Mouse (Mus musculus) adrenal gland, postnatal 36 days (tissue): ENCODE results near the gene Slc35e1. TPM values are rescaled to one million over a fixed set of nuclear protein-coding genes. Genes with fewer than 3 reads are reported as not detected.

Source experiments
- DNase-seq, 2 experiments: peaks; one replicate each; pipeline ENCODE4 v3.0.0; 2021; ENCODE audit warnings: mixed read lengths in 1 of 2
- long read RNA-seq, 2 experiments: library from polyadenylated mRNA; stranded (forward); transcript quantifications; one replicate each; pipeline ENCODE4 v2.0.0; 2021; ENCODE audit warnings: borderline sequencing depth in 2 of 2
- total RNA-seq, 2 experiments: library from RNA; stranded (reverse); gene quantifications; 2 replicates each; pipeline ENCODE4 v1.2.3; 2021

Gene Slc35e1
- 10 to 100 TPM; 36.2 to 37.7 TPM for total RNA-seq
- long read RNA-seq, experiment 1, full-length matches to known transcripts = 35 of 48 reads
- long read RNA-seq, experiment 1, partial matches to known transcripts = 2 of 48 reads
- long read RNA-seq, experiment 1, other reads (novel, unspliced or antisense) = 11 of 48 reads
- long read RNA-seq, experiment 2, full-length matches to known transcripts = 11 of 15 reads
- long read RNA-seq, experiment 2, partial matches to known transcripts = 0 of 15 reads
- long read RNA-seq, experiment 2, other reads (novel, unspliced or antisense) = 4 of 15 reads

DNA sequence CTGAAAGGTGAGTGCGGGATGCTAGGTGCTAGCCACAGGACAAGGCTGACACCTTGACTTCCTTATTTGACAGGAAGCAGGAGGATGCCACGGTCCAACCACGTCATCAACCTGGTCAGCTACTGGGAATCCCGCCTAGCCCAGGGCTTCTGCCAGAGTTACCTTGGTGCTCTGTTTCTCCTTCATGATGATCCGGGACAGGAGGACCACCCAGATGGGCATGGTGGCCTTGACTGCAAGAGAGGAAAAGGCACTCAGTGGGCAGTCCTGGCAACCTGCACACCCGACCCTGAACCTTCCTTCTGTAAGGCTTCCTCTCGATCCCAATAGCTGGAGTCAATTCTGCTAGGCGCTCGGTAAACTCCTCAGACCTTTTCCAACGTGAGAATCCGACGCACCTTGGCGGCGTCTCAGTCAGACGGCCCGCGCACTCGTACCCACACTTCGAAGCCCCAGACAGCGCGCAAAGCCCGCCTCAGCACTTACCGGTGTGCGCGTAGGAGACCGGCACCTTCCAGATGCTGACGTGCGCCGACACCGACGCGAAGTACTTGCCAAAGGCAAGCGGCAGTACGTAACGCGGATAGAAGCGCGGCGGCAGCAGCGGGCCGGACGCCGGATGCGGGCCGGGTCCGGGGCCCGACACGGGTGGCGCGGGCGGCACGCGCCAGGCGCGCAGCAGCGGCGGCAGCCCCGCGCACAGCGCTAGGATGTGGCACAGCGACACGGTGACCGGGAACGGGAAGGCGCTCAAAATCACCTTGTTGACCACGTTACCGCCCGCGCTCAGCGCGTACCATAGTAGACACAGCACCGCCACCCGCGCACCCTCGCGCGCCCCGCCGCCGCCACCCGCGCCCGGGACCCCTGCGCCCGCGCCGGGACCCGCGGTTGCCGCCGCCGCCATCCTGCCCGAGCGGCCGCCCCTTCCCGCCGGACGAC, at the start of gene Slc35e1:
TSS of gene Slc35e1 (minus strand) at position 935 of the 942 bp plus-strand sequence.
- peak; percentile 47 to 55 for DNase-seq

DNA sequence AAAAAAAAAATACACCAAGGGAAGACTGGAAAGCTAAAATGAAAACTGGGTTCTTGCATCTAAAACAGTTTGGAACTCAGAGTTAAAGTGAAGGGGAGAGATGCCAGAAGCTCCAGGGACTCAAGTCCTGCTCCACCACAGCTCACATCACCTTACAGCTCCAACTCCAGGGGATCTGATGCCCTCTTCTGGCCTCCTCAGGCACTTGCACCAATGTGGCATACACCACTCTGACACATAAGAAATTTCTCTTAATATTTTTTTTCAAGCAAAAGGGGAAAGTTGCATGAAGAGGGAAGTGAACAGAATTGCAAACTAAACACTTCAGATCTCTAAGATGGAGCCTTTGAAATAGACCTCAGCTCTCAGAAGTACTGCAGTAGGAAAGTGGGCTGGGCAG, 46.8 kb upstream of the Slc35e1 start:
- DNase-seq = no peak

GRCm38 (mm10) chr8:72534888-72535287, 42.5 kb upstream of the Slc35e1 start:
- no peak for DNase-seq

DNA sequence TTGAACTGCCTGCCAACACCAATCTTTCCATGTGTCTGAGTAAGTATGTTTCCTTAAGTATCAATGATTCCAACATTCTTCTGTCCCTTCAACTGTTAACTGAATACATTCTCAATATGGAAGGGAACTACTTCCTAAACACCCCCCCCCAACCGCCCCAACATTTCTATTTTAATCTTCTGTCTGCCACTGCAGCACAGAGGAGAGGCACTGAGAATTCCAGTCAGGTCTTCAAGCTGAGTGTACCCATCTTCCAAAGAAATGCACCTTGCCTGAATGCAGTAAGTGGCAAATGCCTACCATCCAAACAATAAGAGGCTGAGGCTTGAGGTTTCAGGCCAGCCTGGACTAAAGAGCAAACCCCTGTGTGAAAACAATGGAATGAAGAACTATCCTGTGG, 39.7 kb upstream of the Slc35e1 start:
- DNase-seq = no peak

- DNase-seq = no peak
Observed at GRCm38 (mm10) chr8:72521888-72522287, 29.5 kb upstream of the Slc35e1 start.

DNA sequence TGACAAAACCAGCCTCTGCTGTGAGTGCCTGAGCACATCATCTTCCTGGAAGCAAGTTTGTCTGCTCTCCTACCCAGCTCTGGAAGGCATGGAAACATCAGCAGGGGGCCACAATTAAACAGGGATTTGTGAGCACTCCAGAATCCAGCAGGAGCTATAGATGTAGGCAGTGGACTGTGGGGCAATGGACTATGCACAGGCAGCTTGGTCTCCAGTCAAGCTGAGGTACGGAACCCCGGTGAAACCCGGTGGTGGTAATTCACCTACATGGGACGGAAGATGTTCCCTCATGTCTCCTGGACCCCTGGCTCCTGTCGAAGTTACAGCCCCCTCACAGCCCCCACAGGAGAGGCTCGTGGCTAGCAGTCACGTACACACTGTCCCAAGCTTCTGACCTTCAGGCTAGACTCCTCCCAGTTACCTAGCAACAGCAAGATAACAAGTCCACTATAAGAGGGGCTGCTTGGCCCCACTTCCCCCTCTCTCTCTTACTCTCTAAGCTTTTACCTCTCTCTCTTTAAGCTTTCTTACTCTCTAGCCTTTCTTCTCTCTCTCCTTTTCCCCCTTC, 25.1 kb upstream of the Slc35e1 start:
- DNase-seq = no peak

GRCm38 (mm10) chr8:72513158-72513557, 20.7 kb upstream of the Slc35e1 start:
- no peak for DNase-seq

DNA sequence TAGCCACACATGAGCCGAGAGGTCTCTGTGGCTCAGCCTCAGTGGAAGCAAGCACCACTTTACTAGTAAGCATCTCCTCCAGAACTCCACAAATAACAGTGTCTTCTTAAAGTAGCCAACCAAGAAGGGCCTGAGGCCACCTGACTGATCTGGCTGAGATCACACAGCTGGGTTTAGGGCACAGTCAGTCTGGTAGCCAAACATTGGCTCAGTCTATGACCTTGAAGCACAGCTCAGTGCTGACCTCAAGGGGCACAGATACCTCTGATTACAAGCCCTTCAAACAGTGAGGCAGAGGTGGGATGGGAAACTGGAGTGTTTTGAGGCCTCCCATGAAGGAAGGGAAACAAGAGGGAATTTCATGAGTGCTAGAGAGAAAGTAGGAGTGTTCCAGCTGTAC, 20.2 kb upstream of the Slc35e1 start:
- DNase-seq = no peak

GRCm38 (mm10) chr8:72507505-72507904, 15.1 kb upstream of the Slc35e1 start:
- DNase-seq = no peak

- no peak for DNase-seq
Observed at GRCm38 (mm10) chr8:72504637-72505314, 12.4 kb upstream of the Slc35e1 start.

DNA sequence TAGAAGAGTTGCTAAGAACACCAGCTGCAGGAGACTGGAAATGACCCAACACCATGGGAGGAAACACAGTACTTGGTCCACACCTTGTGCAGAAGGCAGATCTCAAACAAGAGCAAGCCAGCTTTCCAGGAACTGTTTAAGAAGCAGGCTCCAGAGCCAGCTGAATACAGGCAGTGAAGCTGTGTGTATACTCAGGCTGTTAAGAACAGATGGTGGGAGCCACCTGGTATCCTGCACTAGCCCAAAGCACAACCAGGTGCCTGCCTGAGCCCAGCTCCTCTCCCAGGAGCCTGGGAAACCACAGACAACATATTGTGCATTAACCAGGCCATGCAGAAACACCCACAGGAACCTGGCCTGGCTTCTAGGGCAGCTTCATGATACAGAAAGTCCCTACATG, 11.7 kb upstream of the Slc35e1 start:
- no peak for DNase-seq

DNA sequence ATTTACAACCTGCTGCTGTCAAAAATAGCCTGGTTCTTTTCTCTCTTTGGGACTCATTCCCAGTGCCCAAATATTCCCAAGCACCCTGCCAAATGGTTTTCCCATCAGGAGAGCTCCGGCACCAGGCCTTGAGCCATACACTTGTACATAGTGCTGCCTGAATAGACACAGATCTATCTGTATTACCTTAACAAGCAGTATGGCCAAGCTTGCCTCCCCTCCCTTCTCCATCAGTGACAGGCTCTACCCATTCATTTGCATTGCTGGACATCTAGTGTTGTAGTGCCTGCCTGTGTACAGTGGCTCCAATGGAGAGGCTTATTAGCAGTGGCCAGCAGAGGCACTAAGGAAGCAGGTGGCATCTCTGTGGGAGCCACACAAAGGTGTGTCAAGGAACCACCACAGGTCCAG, 8.1 kb upstream of the Slc35e1 start:
- DNase-seq = no peak

GRCm38 (mm10) chr8:72499521-72500284, 7.3 kb upstream of the Slc35e1 start:
- DNase-seq = no peak

DNA sequence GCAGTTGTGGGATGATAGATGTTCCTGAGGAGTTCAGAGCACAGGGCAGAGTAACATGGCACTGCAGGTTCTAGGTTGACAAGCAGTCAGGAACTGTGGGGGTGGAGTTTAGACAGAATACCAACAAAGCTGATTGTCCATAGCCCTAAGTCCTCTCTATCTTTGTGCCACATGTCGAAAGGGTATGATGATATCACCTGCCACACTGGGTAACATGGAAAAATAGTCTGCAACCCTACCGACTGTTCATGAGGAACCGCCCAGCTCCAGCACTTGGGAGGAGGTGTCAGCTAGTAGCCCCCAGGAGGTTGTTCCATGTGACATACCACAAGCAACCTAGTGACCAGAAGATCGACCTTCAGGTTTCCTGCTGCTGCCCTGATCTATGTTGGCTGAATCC, 6.1 kb upstream of the Slc35e1 start:
- no peak for DNase-seq

DNA sequence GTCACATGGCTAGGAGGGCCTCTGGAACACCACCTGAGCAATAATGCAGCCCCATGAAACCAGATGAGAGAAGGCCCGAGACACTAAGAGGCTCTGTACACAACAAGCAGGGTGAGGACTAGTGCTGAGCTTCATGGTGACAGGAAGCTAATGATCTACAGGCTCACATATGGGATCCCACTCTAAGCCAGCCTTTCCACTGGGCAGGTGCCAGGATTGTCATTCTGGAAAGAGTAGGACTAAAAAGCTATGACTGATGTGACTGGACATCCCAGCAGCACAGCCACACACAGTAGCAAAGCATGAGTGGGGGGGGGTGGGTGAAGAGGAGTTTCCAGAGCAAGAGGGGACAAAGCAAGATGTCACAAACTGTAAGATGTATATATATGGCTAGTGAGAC, 5.5 kb upstream of the Slc35e1 start:
- DNase-seq = no peak

GRCm38 (mm10) chr8:72496217-72496616, 3.8 kb upstream of the Slc35e1 start:
- no peak for DNase-seq

DNA sequence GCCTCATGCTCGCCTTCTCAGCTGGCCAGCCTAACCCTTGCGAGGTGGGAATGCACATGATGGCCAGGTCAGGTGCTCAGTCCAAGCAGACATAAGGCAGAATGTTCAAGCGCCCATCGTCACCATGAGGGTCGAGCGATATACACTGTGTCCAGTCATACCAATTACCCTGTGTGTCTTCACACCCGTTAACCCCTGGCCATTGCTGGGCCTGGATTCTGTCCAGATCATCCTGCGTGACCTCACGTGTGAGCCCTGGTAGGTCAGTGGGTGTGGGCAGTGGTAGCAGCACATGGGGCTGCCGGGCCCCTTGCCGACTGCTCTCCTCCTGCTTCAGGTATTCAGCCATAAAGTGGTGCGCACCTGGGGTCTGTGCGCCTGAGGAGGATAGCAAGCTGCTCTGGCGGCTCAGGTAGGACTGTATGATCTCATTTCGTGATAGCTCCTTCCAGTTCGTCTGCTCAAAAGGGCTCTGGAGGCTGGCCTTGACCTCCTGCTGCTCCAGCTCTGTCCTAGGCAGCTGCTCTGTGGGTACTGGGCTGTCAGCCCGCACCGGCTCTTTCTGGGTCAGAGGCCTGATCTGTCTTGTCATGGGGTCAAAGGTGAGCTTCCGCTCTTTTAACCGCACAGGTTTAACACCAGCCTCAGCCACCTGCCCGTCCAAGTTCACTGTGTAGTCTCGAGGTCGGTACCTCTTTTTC, 3.1 kb upstream of the Slc35e1 start:
- peak in 1 of 2 experiments; percentile 31 for DNase-seq

GRCm38 (mm10) chr8:72493381-72493780, 967 bp upstream of the Slc35e1 start:
- no peak for DNase-seq

DNA sequence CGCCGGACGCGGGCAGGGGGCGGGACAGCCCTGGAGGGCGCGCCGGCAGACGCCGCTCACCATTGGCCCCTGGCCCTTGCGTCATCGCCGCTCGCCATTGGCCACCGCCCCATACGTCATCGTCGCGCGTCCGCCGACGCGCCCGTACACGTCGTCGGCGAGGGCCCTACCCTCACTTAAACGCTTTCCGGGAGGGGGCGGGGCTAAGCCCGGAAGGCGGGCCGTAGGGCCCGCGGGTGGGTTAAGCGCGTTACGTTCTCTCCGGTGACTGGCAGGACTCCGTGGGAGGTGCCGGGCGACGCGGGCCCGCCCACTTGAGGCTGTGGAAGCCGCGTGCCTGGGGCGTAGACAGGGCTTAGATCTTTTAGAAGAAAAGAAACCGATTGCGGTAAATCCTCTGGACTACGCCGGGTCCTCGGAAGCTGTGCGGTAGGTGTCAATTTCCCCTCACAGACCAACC, 238 bp upstream of the Slc35e1 start:
- DNase-seq = peak; percentile 100

DNA sequence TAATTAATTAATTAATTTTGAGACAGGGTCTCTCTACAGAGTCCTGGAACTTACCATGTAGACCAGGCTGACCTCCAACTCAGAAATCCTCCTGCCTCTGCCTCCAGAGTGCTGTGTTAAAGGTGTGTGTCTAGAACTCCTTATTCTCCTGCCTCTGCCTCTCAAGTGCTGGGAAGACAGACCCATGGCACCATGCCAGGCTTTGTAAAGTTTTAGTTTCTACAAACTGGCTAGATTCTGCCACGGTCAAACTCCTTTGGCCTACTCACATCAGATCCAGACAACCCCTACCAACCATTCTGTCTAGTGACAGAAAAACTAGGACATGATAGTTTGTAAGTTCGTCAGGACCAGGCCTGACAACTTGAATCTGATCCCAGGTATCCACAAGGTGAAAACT, 1.4 kb downstream of the Slc35e1 start:
- no peak for DNase-seq

- DNase-seq = no peak
Observed at GRCm38 (mm10) chr8:72487014-72487413, 5.4 kb downstream of the Slc35e1 start.
